Mouse (Mus musculus): Measurements from ENCODE around the gene Clcn3.

- TF ChIP-seq GATA1 (IDR thresholded peaks at IDR 0.05; ENCODE audit: low read length): no peak
- no peak for TF ChIP-seq TAL1 (IDR thresholded peaks at IDR 0.05; ENCODE audit: low read length)
These were observed 104.5 kb downstream of the Clcn3 start for GRCm38 (mm10) chr8:60878617-60879016.

Data from erythroblast, embryonic 14.5 days (primary cell).